Mouse (Mus musculus) frontal cortex, postnatal 14 days (tissue): ENCODE results near the gene Creb3.
A peak's percentile ranks its signal among the peaks of the same experiment; 100 is the strongest.

Source experiments
- DNase-seq, 2 experiments: peaks; one replicate each; pipeline ENCODE4 v3.0.0; 2022; ENCODE audit warnings: low spot score in 2 of 2

The Creb3 gene

GRCm38 (mm10) chr4:43558028-43558630 lies 4.0 kb upstream of the Creb3 start:
- DNase-seq: no peak

GRCm38 (mm10) chr4:43558631-43559356 lies 3.3 kb upstream of the Creb3 start:
- DNase-seq: no peak

- DNase-seq: no peak
These were observed 2.5 kb upstream of the Creb3 start for GRCm38 (mm10) chr4:43559519-43560242.

GRCm38 (mm10) chr4:43560243-43560611 lies 1.9 kb upstream of the Creb3 start:
- DNase-seq: no peak

GRCm38 (mm10) chr4:43560976-43561375 lies 1.2 kb upstream of the Creb3 start:
- DNase-seq: no peak

- peak in 1 of 2 experiments; percentile 42 for DNase-seq
These were observed 616 bp upstream of the Creb3 start for GRCm38 (mm10) chr4:43561436-43561996.

GRCm38 (mm10) chr4:43562769-43563600 lies 853 bp downstream of the Creb3 start:
- no peak for DNase-seq

- DNase-seq: no peak
These were observed 1.4 kb downstream of the Creb3 start for GRCm38 (mm10) chr4:43563601-43563875.

- no peak for DNase-seq
These were observed 2.1 kb downstream of the Creb3 start for GRCm38 (mm10) chr4:43564231-43564630.

- no peak for DNase-seq
These were observed 5.0 kb downstream of the Creb3 start for GRCm38 (mm10) chr4:43567140-43567539.

- no peak for DNase-seq
These were observed 9.4 kb downstream of the Creb3 start for GRCm38 (mm10) chr4:43571395-43572045.

GRCm38 (mm10) chr4:43573561-43573960 lies 11.4 kb downstream of the Creb3 start:
- no peak for DNase-seq

GRCm38 (mm10) chr4:43575356-43575755 lies 13.2 kb downstream of the Creb3 start:
- DNase-seq: no peak

GRCm38 (mm10) chr4:43577237-43577881 lies 15.2 kb downstream of the Creb3 start:
- DNase-seq: no peak

- peak; percentile 60 to 80 for DNase-seq
These were observed 16.5 kb downstream of the Creb3 start, which contains the start of the genes Rgp1 and Gba2 for GRCm38 (mm10) chr4:43578376-43579204. Rgp1 (plus strand) TSS chr4:43578715. Gba2 (minus strand) TSS chr4:43578873.

GRCm38 (mm10) chr4:43579256-43579655 lies 17.1 kb downstream of the Creb3 start:
- DNase-seq: no peak

GRCm38 (mm10) chr4:43579731-43580130 lies 17.6 kb downstream of the Creb3 start:
- no peak for DNase-seq

GRCm38 (mm10) chr4:43580721-43581120 lies 18.6 kb downstream of the Creb3 start:
- no peak for DNase-seq

GRCm38 (mm10) chr4:43581381-43581780 lies 19.2 kb downstream of the Creb3 start:
- DNase-seq: no peak

- no peak for DNase-seq
These were observed 20.1 kb downstream of the Creb3 start for GRCm38 (mm10) chr4:43582241-43582640.
